11 mouse cellular contexts compared by ENCODE assay signal in genomic region chr1:59608920-59609319, GRCm38 (mm10).
DNase-seq lines count a peak whose midpoint lies in the region; ATAC-seq and TF ChIP-seq lines count a peak whose summit lies in the region.
"Had no signal": no experiment of that assay in that cellular context is flagged by ENCODE, and none has a peak within 500 bp of the region (broad histone marks: within the 10 kb centered on the region; RNA-seq: fewer than 3 reads in every experiment).

No protein-coding gene starts in this region.

- dilution Hi-C loops in CH12.LX (cut with MboI; ENCODE audit: extremely low pct_ligation_motif_present, extremely low pct_unique_long_range_greater_than_20kb, low sequenced_read_pairs): no loop called here

- TF ChIP-seq RAD21 in CH12.LX (IDR thresholded peaks at IDR 0.05; ENCODE audit: low read depth, low read length): peak; percentile 35

- no peaks in the 10 kb centered on the region for H3K9me3 ChIP-seq in kidney, embryonic 16.5 days (ENCODE audit: low read length)
- H3K9me3 ChIP-seq in kidney, embryonic 14.5 days (ENCODE audit: control insufficient read depth, low read length): no peaks in the 10 kb centered on the region
- H3K9me3 ChIP-seq in CH12.LX (replicated peaks; ENCODE audit: low read length): no peaks in the 10 kb centered on the region
- no peaks in the 10 kb centered on the region for H3K9me3 ChIP-seq in stomach, postnatal 0 days (ENCODE audit: control insufficient read depth, low read length)
- H3K9me3 ChIP-seq: heart, embryonic 13.5 days; stomach, embryonic 15.5 days had no signal

- no peak for ATAC-seq in kidney, embryonic 16.5 days (ENCODE audit: low FRiP score, low TSS enrichment)
- no peak for ATAC-seq in kidney, embryonic 14.5 days (ENCODE audit: low FRiP score, low TSS enrichment)
- ATAC-seq in stomach, postnatal 0 days (ENCODE audit: low FRiP score, low TSS enrichment): no peak

- no peak overlapping the region for H3K9ac ChIP-seq in kidney, embryonic 16.5 days (replicated peaks; ENCODE audit: low read length)
- H3K9ac ChIP-seq in kidney, embryonic 14.5 days (ENCODE audit: low read depth, low read length): no peak overlapping the region
- peak overlapping the region; percentile 41; the same call in 1 of the 2 replicates for H3K9ac ChIP-seq in CH12.LX (ENCODE audit: insufficient read depth, low read depth)
- H3K9ac ChIP-seq in stomach, postnatal 0 days (ENCODE audit: low read length): no peak overlapping the region
- H3K9ac ChIP-seq: heart, embryonic 13.5 days; stomach, embryonic 15.5 days had no signal

- TF ChIP-seq CTCF in CH12.LX (conservative IDR thresholded peaks at IDR 0.05 in 1 of 2, IDR thresholded peaks at IDR 0.05 in 1 of 2; ENCODE audit: low read depth in 2 of 2, low read length in 2 of 2): peak in 1 of 2 experiments; percentile 78; a peak in 2 of 4 replicates
- TF ChIP-seq CTCF in stomach, postnatal 0 days (IDR thresholded peaks at IDR 0.05; ENCODE audit: low read depth): peak; percentile 40

- H3K79me2 ChIP-seq in CH12.LX (replicated peaks; ENCODE audit: control insufficient read depth, extremely low read depth, insufficient read depth, poor library complexity, severe bottlenecking): no peaks in the 10 kb centered on the region

- WGBS in kidney, embryonic 16.5 days: 62% methylated on average over 5 of the region's 5 CpGs
- 66% methylated on average over 5 of the region's 5 CpGs for WGBS in kidney, embryonic 14.5 days
- WGBS in stomach, postnatal 0 days: 66% methylated on average over 5 of the region's 5 CpGs

- peak; percentile 50 for TF ChIP-seq POLR2A in CH12.LX (IDR thresholded peaks at IDR 0.05; ENCODE audit: low read depth, low read length)

- peak; percentile 91 for DNase-seq in CH12.LX (ENCODE audit: extremely low read depth)
- DNase-seq in embryo, embryonic 10.5 days (ENCODE audit: low spot score): peak; percentile 51
- DNase-seq in stomach, postnatal 0 days (ENCODE audit: low spot score): no peak
- DNase-seq in cerebellum, adult 9-11 months: no peak
- DNase-seq in gastrocnemius, postnatal 4 days (ENCODE audit: low spot score in 2 of 2): no peak
- DNase-seq in heart, adult 8-10 months (ENCODE audit: low spot score): no peak
- DNase-seq: lung, adult 2 months had no signal

- H3K4me2 ChIP-seq in kidney, embryonic 16.5 days (replicated peaks; ENCODE audit: low read depth, low read length): no peak overlapping the region
- no peak overlapping the region for H3K4me2 ChIP-seq in kidney, embryonic 14.5 days (replicated peaks; ENCODE audit: low read depth, low read length)
- peak overlapping the region; percentile 47 for H3K4me2 ChIP-seq in CH12.LX (ENCODE audit: insufficient read depth, low read depth, poor library complexity, severe bottlenecking)
- H3K4me2 ChIP-seq in stomach, postnatal 0 days (replicated peaks; ENCODE audit: low read depth): no peak overlapping the region
- H3K4me2 ChIP-seq: heart, embryonic 13.5 days; stomach, embryonic 15.5 days had no signal

- TF ChIP-seq EP300 in CH12.LX (IDR thresholded peaks at IDR 0.05; ENCODE audit: low read length): no peak
- TF ChIP-seq EP300 in stomach, postnatal 0 days (optimal IDR thresholded peaks at IDR 0.05): no peak

- 0 out of 2 replicates have a peak overlapping the region, but pooled peaks have one; percentile 4 for H3K27ac ChIP-seq in kidney, embryonic 16.5 days (ENCODE audit: low read length)
- H3K27ac ChIP-seq in kidney, embryonic 14.5 days (ENCODE audit: low read depth, low read length): no peak overlapping the region
- peak overlapping the region; percentile 98 for H3K27ac ChIP-seq in CH12.LX (ENCODE audit: insufficient read depth, low read depth)
- H3K27ac ChIP-seq in stomach, postnatal 0 days (replicated peaks): no peak overlapping the region
- H3K27ac ChIP-seq: stomach, embryonic 15.5 days had no signal

- H3K4me3 ChIP-seq in kidney, embryonic 16.5 days (ENCODE audit: low read length): no peak overlapping the region
- H3K4me3 ChIP-seq in kidney, embryonic 14.5 days (ENCODE audit: low read length): no peak overlapping the region
- H3K4me3 ChIP-seq in CH12.LX (replicated peaks in 1 of 3; ENCODE audit: low read depth in 2 of 3, low read length in 2 of 3, poor library complexity in 1 of 3): peak overlapping the region in 1 of 3 experiments; percentile 23
- H3K4me3 ChIP-seq in stomach, postnatal 0 days (ENCODE audit: low read depth, low read length): no peak overlapping the region
- H3K4me3 ChIP-seq: heart, embryonic 13.5 days; stomach, embryonic 15.5 days had no signal

- in situ Hi-C loops in CH12.LX (cut with MboI; ENCODE audit: low pct_ligation_motif_present, low pct_unique_long_range_greater_than_20kb, low sequenced_read_pairs): loop anchor here (5.0 to 25.0 kb wide), 3 partner anchors 42 to 297 kb away; no protein-coding TSS in a partner anchor

- H3K27me3 ChIP-seq in kidney, embryonic 16.5 days (ENCODE audit: insufficient read depth, low read length): no peaks in the 10 kb centered on the region
- H3K27me3 ChIP-seq in kidney, embryonic 14.5 days (ENCODE audit: control insufficient read depth, insufficient read depth, low read length): no peaks in the 10 kb centered on the region
- no peaks in the 10 kb centered on the region for H3K27me3 ChIP-seq in CH12.LX (replicated peaks)
- no peaks in the 10 kb centered on the region for H3K27me3 ChIP-seq in stomach, postnatal 0 days (ENCODE audit: control insufficient read depth, insufficient read depth, low read length)
- H3K27me3 ChIP-seq: heart, embryonic 13.5 days; stomach, embryonic 15.5 days had no signal

- H3K36me3 ChIP-seq in kidney, embryonic 16.5 days (ENCODE audit: insufficient read depth, low read length): no peaks in the 10 kb centered on the region
- no peaks in the 10 kb centered on the region for H3K36me3 ChIP-seq in kidney, embryonic 14.5 days (ENCODE audit: control insufficient read depth, insufficient read depth, low read length)
- H3K36me3 ChIP-seq in CH12.LX (replicated peaks in 1 of 2; ENCODE audit: control insufficient read depth in 1 of 2, insufficient read depth in 1 of 2, low read length in 1 of 2): no peaks in the 10 kb centered on the region
- no peaks in the 10 kb centered on the region for H3K36me3 ChIP-seq in stomach, postnatal 0 days (ENCODE audit: control insufficient read depth, insufficient read depth, low read length)
- H3K36me3 ChIP-seq: heart, embryonic 13.5 days; stomach, embryonic 15.5 days had no signal

- no peaks in the 10 kb centered on the region; the same call in none of the 2 replicates for H3K4me1 ChIP-seq in kidney, embryonic 16.5 days (ENCODE audit: insufficient read depth, low read length)
- 0 out of 2 replicates have a peak, but pooled peaks cover 3% of the 10 kb centered on the region for H3K4me1 ChIP-seq in kidney, embryonic 14.5 days (ENCODE audit: control insufficient read depth, insufficient read depth, low read length)
- peaks cover 7 to 35% of the 10 kb centered on the region in 2 experiments for H3K4me1 ChIP-seq in CH12.LX (ENCODE audit: control insufficient read depth in 1 of 2, insufficient read depth in 2 of 2)
- H3K4me1 ChIP-seq in stomach, postnatal 0 days (replicated peaks; ENCODE audit: control insufficient read depth, insufficient read depth): no peaks in the 10 kb centered on the region
- H3K4me1 ChIP-seq: stomach, embryonic 15.5 days had no signal

TF ChIP-seq in CH12.LX, 34 proteins besides CTCF, POLR2A, EP300 and RAD21:
- TF ChIP-seq E2F4 (IDR thresholded peaks at IDR 0.05; ENCODE audit: insufficient replicate concordance, low read depth, low read length) (peak; percentile 86; the same call in 1 of the 2 replicates), USF1 (IDR thresholded peaks at IDR 0.05; ENCODE audit: low read depth, low read length) (peak; percentile 83), ZKSCAN1 (IDR thresholded peaks at IDR 0.05; ENCODE audit: borderline replicate concordance, low read depth, low read length) (no peak), CHD1 (IDR thresholded peaks at IDR 0.05; ENCODE audit: low read depth, low read length) (no peak), USF2 (conservative IDR thresholded peaks at IDR 0.05; ENCODE audit: low read depth, low read length) (peak; percentile 76), MAX (IDR thresholded peaks at IDR 0.05; ENCODE audit: low read length) (peak; percentile 98), IRF4 (IDR thresholded peaks at IDR 0.05; ENCODE audit: low read depth, low read length) (no peak), ZMIZ1 (IDR thresholded peaks at IDR 0.05; ENCODE audit: low read depth, low read length) (no peak), MYC (IDR thresholded peaks at IDR 0.05; ENCODE audit: low read depth, low read length) (peak; percentile 99), TBP (conservative IDR thresholded peaks at IDR 0.05; ENCODE audit: low read depth, low read length) (peak; percentile 62; the same call in 1 of the 2 replicates), BHLHE40 (IDR thresholded peaks at IDR 0.05; ENCODE audit: low read depth, low read length) (peak; percentile 67), MAZ (IDR thresholded peaks at IDR 0.05; ENCODE audit: low read depth, low read length) (0 out of 2 replicates have a peak, but pooled peaks have one; percentile 20), NRF1 (IDR thresholded peaks at IDR 0.05; ENCODE audit: low read depth, low read length) (0 out of 2 replicates have a peak, but pooled peaks have one; percentile 13), SMC3 (IDR thresholded peaks at IDR 0.05; ENCODE audit: low read depth, low read length) (peak; percentile 54), SIN3A (IDR thresholded peaks at IDR 0.05; ENCODE audit: low read length) (peak; percentile 20; the same call in 1 of the 2 replicates), MAFK (IDR thresholded peaks at IDR 0.05; ENCODE audit: insufficient replicate concordance, low read length) (no peak), ETS1 (conservative IDR thresholded peaks at IDR 0.05; ENCODE audit: low read depth, low read length) (peak; percentile 51; the same call in 1 of the 2 replicates), NELFE (IDR thresholded peaks at IDR 0.05; ENCODE audit: low read depth, low read length) (no peak), PAX5 (IDR thresholded peaks at IDR 0.05; ENCODE audit: low read length) (no peak), ZNF384 (IDR thresholded peaks at IDR 0.05; ENCODE audit: low read depth, low read length) (peak; percentile 58; the same call in 1 of the 2 replicates), TCF12 (IDR thresholded peaks at IDR 0.05; ENCODE audit: low read depth, low read length) (no peak; the same call in 1 of the 2 replicates), GABPA (IDR thresholded peaks at IDR 0.05; ENCODE audit: insufficient replicate concordance, low read depth, low read length) (no peak), MXI1 (IDR thresholded peaks at IDR 0.05; ENCODE audit: low read depth, low read length) (peak; percentile 91), MEF2A (IDR thresholded peaks at IDR 0.05; ENCODE audit: borderline replicate concordance, low read depth, low read length) (peak; percentile 47; the same call in 1 of the 2 replicates), ZC3H11A (IDR thresholded peaks at IDR 0.05; ENCODE audit: low read depth, low read length) (no peak)

Comparison
In these comparisons a context has a peak if more than half of its experiments do, and no peak if none do; other contexts are left out.
1. H3K27ac ChIP-seq: peak in kidney, embryonic 16.5 days (single experiment) and CH12.LX (single experiment); none in kidney, embryonic 14.5 days (single experiment) and stomach, postnatal 0 days (single experiment).
2. DNase-seq: peak in CH12.LX (single experiment) and embryo, embryonic 10.5 days (single experiment); none in stomach, postnatal 0 days (single experiment), cerebellum, adult 9-11 months (single experiment), gastrocnemius, postnatal 4 days (0 of 2) and heart, adult 8-10 months (single experiment).